In the genomic region with DNA sequence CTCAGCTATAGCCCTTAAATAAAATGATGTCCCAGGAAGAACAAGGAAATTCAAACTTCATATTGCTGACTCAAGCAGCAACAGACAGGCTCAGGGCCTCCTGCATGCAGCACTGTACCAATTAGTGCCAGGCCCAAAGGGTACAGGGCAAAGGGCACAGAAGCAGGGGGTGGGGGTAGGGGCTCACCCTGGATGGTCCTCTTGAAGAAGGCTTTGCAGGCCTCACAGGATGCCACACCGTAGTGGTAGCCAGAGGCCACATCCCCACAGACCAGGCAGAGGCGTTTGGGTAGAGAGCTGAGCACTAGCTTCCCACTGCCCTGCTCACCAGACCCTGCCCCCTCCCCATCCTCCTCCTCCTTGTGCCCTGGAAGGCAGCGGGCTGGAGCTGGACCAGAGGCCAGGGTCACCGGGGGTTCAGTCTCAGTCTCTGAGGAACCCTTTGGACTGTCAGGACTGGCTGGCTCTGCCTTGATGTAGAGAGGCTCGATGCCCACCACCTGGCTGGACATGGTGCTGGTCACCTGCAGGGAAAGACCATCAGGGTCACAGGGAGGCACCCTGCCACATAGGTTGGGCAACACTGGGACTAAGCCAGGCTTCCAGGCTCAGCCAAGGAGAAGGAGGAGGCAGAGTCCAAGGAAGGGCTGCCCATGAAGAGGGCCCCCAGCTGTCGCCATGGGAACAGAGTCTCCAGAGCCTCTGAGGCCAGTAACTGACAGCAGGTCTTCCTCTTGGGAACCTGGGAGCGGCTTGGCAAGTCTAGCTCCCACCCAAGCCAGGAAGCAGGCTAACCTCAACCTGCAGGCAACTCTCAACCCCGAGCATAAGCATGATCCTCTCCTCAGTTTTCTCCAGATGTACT, we compare ENCODE assay signal across 8 mouse cellular contexts. TPM values are rescaled to one million over a fixed set of nuclear protein-coding genes. Genes with fewer than 3 reads are reported as not detected.
A peak's percentile ranks its signal among the peaks of the same experiment; 100 is the strongest.
DNase-seq lines count a peak whose midpoint lies in the region; ATAC-seq and TF ChIP-seq lines count a peak whose summit lies in the region.

No protein-coding gene starts in this region.

- 50% methylated on average over 8 of the region's 8 CpGs for WGBS in neural tube, embryonic 11.5 days
- 11% methylated on average over 8 of the region's 8 CpGs for WGBS in cerebellum, adult 2 months
- WGBS in heart, embryonic 12.5 days, result 41% methylated on average over 8 of the region's 8 CpGs
- 48% methylated on average over 8 of the region's 8 CpGs for WGBS in midbrain, embryonic 10.5 days

- peak overlapping the region; percentile 75 for H3K4me3 ChIP-seq in neural tube, embryonic 11.5 days (ENCODE audit: low read depth, low read length)
- H3K4me3 ChIP-seq in cerebellum, adult 2 months (replicated peaks; ENCODE audit: insufficient read depth, low read depth, low read length), result peak overlapping the region; percentile 63
- H3K4me3 ChIP-seq in heart, embryonic 12.5 days, result peak overlapping the region; percentile 88
- peak overlapping the region; percentile 76 for H3K4me3 ChIP-seq in midbrain, embryonic 10.5 days

- no peak overlapping the region for H3K27ac ChIP-seq in neural tube, embryonic 11.5 days (ENCODE audit: low read depth, low read length)
- H3K27ac ChIP-seq in cerebellum, adult 2 months (ENCODE audit: insufficient read depth, low read length), result no peak overlapping the region
- H3K27ac ChIP-seq in heart, embryonic 12.5 days (ENCODE audit: poor library complexity, severe bottlenecking), result peak overlapping the region; percentile 96
- peak overlapping the region; percentile 95 for H3K27ac ChIP-seq in midbrain, embryonic 10.5 days (replicated peaks)

- H3K9ac ChIP-seq in neural tube, embryonic 11.5 days (ENCODE audit: low read length), result peak overlapping the region; percentile 41
- peak overlapping the region; percentile 97 for H3K9ac ChIP-seq in heart, embryonic 12.5 days

- peak overlapping the region; percentile 86 for H3K4me2 ChIP-seq in neural tube, embryonic 11.5 days (ENCODE audit: low read depth)
- peak overlapping the region; percentile 90 for H3K4me2 ChIP-seq in heart, embryonic 12.5 days

- peaks cover 16% of the 10 kb centered on the region for H3K4me1 ChIP-seq in neural tube, embryonic 11.5 days (ENCODE audit: control insufficient read depth, insufficient read depth, low read length)
- peaks cover 14% of the 10 kb centered on the region for H3K4me1 ChIP-seq in cerebellum, adult 2 months (ENCODE audit: control insufficient read depth, insufficient read depth, low read length)
- H3K4me1 ChIP-seq in heart, embryonic 12.5 days (replicated peaks), result peaks cover 49% of the 10 kb centered on the region
- H3K4me1 ChIP-seq in midbrain, embryonic 10.5 days, result peaks cover 37% of the 10 kb centered on the region

- H3K27me3 ChIP-seq in neural tube, embryonic 11.5 days (ENCODE audit: control insufficient read depth, insufficient read depth, low read length), result peaks cover 27% of the 10 kb centered on the region
- no peaks in the 10 kb centered on the region for H3K27me3 ChIP-seq in cerebellum, adult 2 months (ENCODE audit: control insufficient read depth, insufficient read depth, low read length)
- peaks cover 10% of the 10 kb centered on the region for H3K27me3 ChIP-seq in heart, embryonic 12.5 days (replicated peaks)
- peaks cover 31% of the 10 kb centered on the region for H3K27me3 ChIP-seq in midbrain, embryonic 10.5 days (ENCODE audit: low read depth, poor library complexity, severe bottlenecking)

- TF ChIP-seq CTCF in cerebellum, adult 2 months (IDR thresholded peaks at IDR 0.05; ENCODE audit: borderline replicate concordance, insufficient read depth, low read depth, low read length), result no peak

- no peak for ATAC-seq in neural tube, embryonic 11.5 days (ENCODE audit: insufficient read depth, low FRiP score, low TSS enrichment)
- ATAC-seq in heart, embryonic 12.5 days (ENCODE audit: insufficient number of reproducible peaks, low FRiP score), result no peak
- no peak for ATAC-seq in megakaryocyte-erythroid progenitor cell, adult 5-6 weeks (replicated peaks; ENCODE audit: low FRiP score, low TSS enrichment, poor library complexity, severe bottlenecking)
- no peak for ATAC-seq in CD4-positive, CD25-positive, alpha-beta regulatory T cell, adult 4 months

- H3K9me3 ChIP-seq in neural tube, embryonic 11.5 days (ENCODE audit: control insufficient read depth, low read length), result no peaks in the 10 kb centered on the region
- no peaks in the 10 kb centered on the region for H3K9me3 ChIP-seq in heart, embryonic 12.5 days (replicated peaks)
- H3K9me3 ChIP-seq in midbrain, embryonic 10.5 days (replicated peaks), result no peaks in the 10 kb centered on the region

- TF ChIP-seq POLR2A in cerebellum, adult 2 months (IDR thresholded peaks at IDR 0.05; ENCODE audit: borderline replicate concordance, insufficient read depth, low read length), result no peak

- DNase-seq in neural tube, embryonic 11.5 days (ENCODE audit: low spot score), result no peak
- DNase-seq in neural tube, embryonic 10.5 days (ENCODE audit: extremely low spot score, low spot score), result no peak
- peak; percentile 58 to 69 for DNase-seq in cerebellum, adult 2 months
- peak; percentile 85 for DNase-seq in kidney, postnatal 14 days
- DNase-seq in midbrain, embryonic 10.5 days (ENCODE audit: low spot score), result peak; percentile 53

- no peaks in the 10 kb centered on the region for H3K36me3 ChIP-seq in neural tube, embryonic 11.5 days (ENCODE audit: control insufficient read depth, insufficient read depth, low read length)
- H3K36me3 ChIP-seq in heart, embryonic 12.5 days, result peaks cover 13% of the 10 kb centered on the region
- no peaks in the 10 kb centered on the region for H3K36me3 ChIP-seq in midbrain, embryonic 10.5 days

RNA-seq across cellular contexts. Expression of a gene that starts 1.5 kb away (rescaled TPM):
- polyA plus RNA-seq in neural tube, embryonic 11.5 days (2014; fragmentation: Nextera tagmentation; extraction: Ambion mirVana), result 4.1 and 4.3 TPM in 2 replicates
- polyA plus RNA-seq in cerebellum, adult 2 months (2012; rRNA removed), result 95.3 and 103 TPM in 2 replicates
- 27.4 and 30.2 TPM in 2 replicates for polyA plus RNA-seq in heart, embryonic 12.5 days (2016; fragmentation: Nextera tagmentation; extraction: Ambion mirVana)
- 8.9 and 9.5 TPM in 2 replicates for polyA plus RNA-seq in midbrain, embryonic 10.5 days (2016; fragmentation: Nextera tagmentation; extraction: Ambion mirVana)
- total RNA-seq in megakaryocyte-erythroid progenitor cell, adult 5-6 weeks (2014; fragmentation: Nextera tagmentation), result 14.1 and 18.9 TPM in 2 replicates
- 10.8 and 18.4 TPM in 2 replicates for total RNA-seq in megakaryocyte-erythroid progenitor cell, adult 5-6 weeks (2017)
- 1 to 10 TPM; 2.2 to 5.7 TPM for polyA plus RNA-seq in CD4-positive, CD25-positive, alpha-beta regulatory T cell, adult 4 months (2017; shearing (Covaris generic))

RNA-seq across cellular contexts. Expression of a gene that starts 5.1 kb away (rescaled TPM):
- polyA plus RNA-seq in neural tube, embryonic 11.5 days (2014; fragmentation: Nextera tagmentation; extraction: Ambion mirVana), result 0.77 TPM in 1 of 2 replicates, not detected in the other
- polyA plus RNA-seq in cerebellum, adult 2 months (2012; rRNA removed), result 2.8 and 3.2 TPM in 2 replicates
- polyA plus RNA-seq in heart, embryonic 12.5 days (2016; fragmentation: Nextera tagmentation; extraction: Ambion mirVana), result 2.2 and 2.3 TPM in 2 replicates
- polyA plus RNA-seq in midbrain, embryonic 10.5 days (2016; fragmentation: Nextera tagmentation; extraction: Ambion mirVana), result 0.35 and 0.43 TPM in 2 replicates
- not detected in 2 replicates for total RNA-seq in megakaryocyte-erythroid progenitor cell, adult 5-6 weeks (2014; fragmentation: Nextera tagmentation)
- not detected in 2 replicates for total RNA-seq in megakaryocyte-erythroid progenitor cell, adult 5-6 weeks (2017)
- polyA plus RNA-seq in CD4-positive, CD25-positive, alpha-beta regulatory T cell, adult 4 months (2017; shearing (Covaris generic)), result not detected

RNA-seq across cellular contexts. Expression of a gene that starts 10.2 kb away (rescaled TPM):
- 110 and 120 TPM in 2 replicates for polyA plus RNA-seq in neural tube, embryonic 11.5 days (2014; fragmentation: Nextera tagmentation; extraction: Ambion mirVana)
- 500 and 537 TPM in 2 replicates for polyA plus RNA-seq in cerebellum, adult 2 months (2012; rRNA removed)
- 202 and 218 TPM in 2 replicates for polyA plus RNA-seq in heart, embryonic 12.5 days (2016; fragmentation: Nextera tagmentation; extraction: Ambion mirVana)
- polyA plus RNA-seq in midbrain, embryonic 10.5 days (2016; fragmentation: Nextera tagmentation; extraction: Ambion mirVana), result 169 and 180 TPM in 2 replicates
- total RNA-seq in megakaryocyte-erythroid progenitor cell, adult 5-6 weeks (2014; fragmentation: Nextera tagmentation), result 76.5 and 87.1 TPM in 2 replicates
- 101 and 126 TPM in 2 replicates for total RNA-seq in megakaryocyte-erythroid progenitor cell, adult 5-6 weeks (2017)
- 100 to 1,000 TPM; 224 to 246 TPM for polyA plus RNA-seq in CD4-positive, CD25-positive, alpha-beta regulatory T cell, adult 4 months (2017; shearing (Covaris generic))

RNA-seq across cellular contexts. Expression of a gene that starts 10.6 kb away (rescaled TPM):
- polyA plus RNA-seq in neural tube, embryonic 11.5 days (2014; fragmentation: Nextera tagmentation; extraction: Ambion mirVana), result 125 and 131 TPM in 2 replicates
- polyA plus RNA-seq in cerebellum, adult 2 months (2012; rRNA removed), result 122 and 124 TPM in 2 replicates
- polyA plus RNA-seq in heart, embryonic 12.5 days (2016; fragmentation: Nextera tagmentation; extraction: Ambion mirVana), result 85.9 and 92.9 TPM in 2 replicates
- polyA plus RNA-seq in midbrain, embryonic 10.5 days (2016; fragmentation: Nextera tagmentation; extraction: Ambion mirVana), result 150 and 156 TPM in 2 replicates
- 185 and 221 TPM in 2 replicates for total RNA-seq in megakaryocyte-erythroid progenitor cell, adult 5-6 weeks (2014; fragmentation: Nextera tagmentation)
- total RNA-seq in megakaryocyte-erythroid progenitor cell, adult 5-6 weeks (2017), result 235 and 364 TPM in 2 replicates
- polyA plus RNA-seq in CD4-positive, CD25-positive, alpha-beta regulatory T cell, adult 4 months (2017; shearing (Covaris generic)), result 100 to 1,000 TPM; 214 to 232 TPM

RNA-seq across cellular contexts. Expression of a gene that starts 14.2 kb away (rescaled TPM):
- polyA plus RNA-seq in neural tube, embryonic 11.5 days (2014; fragmentation: Nextera tagmentation; extraction: Ambion mirVana), result 0.13 and 0.28 TPM in 2 replicates
- 5.8 and 5.9 TPM in 2 replicates for polyA plus RNA-seq in cerebellum, adult 2 months (2012; rRNA removed)
- polyA plus RNA-seq in heart, embryonic 12.5 days (2016; fragmentation: Nextera tagmentation; extraction: Ambion mirVana), result 0.14 and 0.29 TPM in 2 replicates
- 0.11 TPM in 1 of 2 replicates, not detected in the other for polyA plus RNA-seq in midbrain, embryonic 10.5 days (2016; fragmentation: Nextera tagmentation; extraction: Ambion mirVana)
- total RNA-seq in megakaryocyte-erythroid progenitor cell, adult 5-6 weeks (2014; fragmentation: Nextera tagmentation), result not detected in 2 replicates
- not detected in 2 replicates for total RNA-seq in megakaryocyte-erythroid progenitor cell, adult 5-6 weeks (2017)
- polyA plus RNA-seq in CD4-positive, CD25-positive, alpha-beta regulatory T cell, adult 4 months (2017; shearing (Covaris generic)), result not detected

Comparison
In these comparisons a context has a peak if more than half of its experiments do, and no peak if none do; other contexts are left out.
1. DNase-seq: peak in cerebellum, adult 2 months (2 of 2), kidney, postnatal 14 days (single experiment) and midbrain, embryonic 10.5 days (single experiment); none in neural tube, embryonic 11.5 days (single experiment) and neural tube, embryonic 10.5 days (single experiment).
2. H3K27ac ChIP-seq: peak in heart, embryonic 12.5 days (single experiment) and midbrain, embryonic 10.5 days (single experiment); none in neural tube, embryonic 11.5 days (single experiment) and cerebellum, adult 2 months (single experiment).
3. Peak in every context shown above with its lines, with median percentiles within 50 percentile points of each other: H3K4me3 ChIP-seq.